Mouse (Mus musculus) stomach, embryonic 16.5 days (tissue): ENCODE data around the gene Tfr2. TPM values are rescaled to one million over a fixed set of nuclear protein-coding genes. Genes with fewer than 3 reads are reported as not detected.

Source experiments
- ATAC-seq: fragments of 200-750 bp; cut with Nextera tagmentation; 2 replicates; pipeline ENCODE4 v1.8.0; 2017; ENCODE audit warnings: moderate number of reproducible peaks, moderate TSS enrichment; ENCODE audit not compliant: insufficient read depth, low FRiP score
- H3K27ac ChIP-seq: fragments of 300-500 bp; sonication (generic); 2 replicates; pipeline ENCODE4 v1.5.1; 2014; ENCODE audit warnings: low read length
- H3K27me3 ChIP-seq: fragments of 300-500 bp; sonication (generic); 2 replicates; pipeline ENCODE4 v1.6.1; 2014; ENCODE audit warnings: low read length, control low read depth, mixed read lengths; ENCODE audit not compliant: control insufficient read depth, insufficient read depth
- H3K36me3 ChIP-seq: fragments of 300-500 bp; sonication (generic); 2 replicates; pipeline ENCODE4 v1.6.1; 2014; ENCODE audit warnings: low read length; ENCODE audit not compliant: control insufficient read depth, insufficient read depth
- H3K4me1 ChIP-seq: fragments of 300-500 bp; sonication (generic); 2 replicates; pipeline ENCODE4 v1.6.1; 2014; ENCODE audit warnings: low read length, control low read depth, mixed read lengths; ENCODE audit not compliant: control insufficient read depth, insufficient read depth
- H3K4me2 ChIP-seq: fragments of 300-500 bp; sonication (generic); 2 replicates; pipeline ENCODE4 v1.6.1; 2014; ENCODE audit warnings: low read depth, low read length, mixed read lengths
- H3K4me3 ChIP-seq: fragments of 300-500 bp; sonication (generic); replicated peaks from 2 replicates; pipeline ENCODE4 v1.5.1; 2014; ENCODE audit warnings: mild to moderate bottlenecking, low read length
- H3K9ac ChIP-seq: fragments of 300-500 bp; sonication (generic); 2 replicates; pipeline ENCODE4 v1.6.1; 2014; ENCODE audit warnings: low read length
- H3K9me3 ChIP-seq: fragments of 300-500 bp; sonication (generic); replicated peaks from 2 replicates; pipeline ENCODE4 v1.6.1; 2016; ENCODE audit warnings: low read length, control low read depth; ENCODE audit not compliant: control insufficient read depth
- WGBS: fragments of 180-500 bp; shearing (Covaris S2); extraction: QIAGEN DNeasy Blood & Tissue Kit; methylation state at CpG from one replicate; pipeline ENCODE4 v1.1.7; 2014; 5-methylcytosine and 5-hydroxymethylcytosine counted together
- polyA plus RNA-seq: library from polyadenylated mRNA; unstranded; fragments of >200 nt; fragmentation: Nextera tagmentation; extraction: Ambion mirVana; gene quantifications from 2 replicates; pipeline ENCODE4 v1.2.1, GENCODE M21; 2015

Gene Tfr2
- polyA plus RNA-seq, 1 experiment from 2014 or later: 3.4 TPM

- no peaks in the 10 kb centered on the region for H3K36me3 ChIP-seq
- H3K27ac ChIP-seq: no peak overlapping the region; the same call in 1 of the 2 replicates
- no peak overlapping the region for H3K9ac ChIP-seq
- no peak for ATAC-seq
- H3K4me3 ChIP-seq: no peak overlapping the region
- 73% methylated on average over 7 of the region's 7 CpGs for WGBS
- no peaks in the 10 kb centered on the region for H3K27me3 ChIP-seq
- peaks cover 29% of the 10 kb centered on the region for H3K4me1 ChIP-seq
- no peak overlapping the region for H3K4me2 ChIP-seq
- H3K9me3 ChIP-seq: no peaks in the 10 kb centered on the region
Measured at GRCm38 (mm10) chr5:137615347-137615746, 45.7 kb downstream of the Tfr2 start.

DNA sequence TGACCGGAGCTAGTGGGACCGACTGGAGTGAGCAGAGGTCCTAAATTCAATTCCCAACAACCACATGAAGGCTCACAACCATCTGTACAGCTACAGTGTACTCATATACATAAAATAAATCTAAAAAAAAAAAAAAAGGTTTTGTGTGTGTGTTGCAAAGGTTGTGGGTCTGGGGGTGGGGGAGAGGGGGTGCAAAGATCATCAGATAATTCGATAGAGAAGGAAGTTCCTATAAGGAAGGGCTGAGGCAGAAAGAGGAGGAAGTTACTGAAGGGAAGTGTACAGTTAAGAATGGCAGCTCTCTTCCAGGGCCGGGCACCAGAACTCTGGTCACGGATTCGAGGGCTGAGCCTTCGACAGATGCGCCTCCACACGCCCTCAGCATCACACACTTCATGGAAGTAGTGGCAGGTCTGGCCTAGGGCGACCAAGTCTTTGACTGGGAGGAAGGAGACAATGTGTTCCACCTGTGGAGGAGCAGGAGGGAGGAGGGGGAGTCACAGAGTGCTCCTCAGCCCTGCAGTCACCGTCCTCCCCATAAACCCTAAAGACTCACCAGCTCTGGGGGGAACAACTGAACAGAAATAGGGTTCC is 54.4 kb downstream of the Tfr2 start:
- H3K27me3 ChIP-seq: no peaks in the 10 kb centered on the region
- peaks cover 8% of the 10 kb centered on the region; the same call in 1 of the 2 replicates for H3K4me1 ChIP-seq
- no peak for ATAC-seq
- H3K27ac ChIP-seq: no peak overlapping the region
- H3K9me3 ChIP-seq: no peaks in the 10 kb centered on the region
- no peak overlapping the region for H3K4me3 ChIP-seq
- H3K4me2 ChIP-seq: no peak overlapping the region
- 74% methylated on average over 11 of the region's 11 CpGs for WGBS
- peak overlapping the region; percentile 29; the same call in 1 of the 2 replicates for H3K9ac ChIP-seq
- H3K36me3 ChIP-seq: no peaks in the 10 kb centered on the region

DNA sequence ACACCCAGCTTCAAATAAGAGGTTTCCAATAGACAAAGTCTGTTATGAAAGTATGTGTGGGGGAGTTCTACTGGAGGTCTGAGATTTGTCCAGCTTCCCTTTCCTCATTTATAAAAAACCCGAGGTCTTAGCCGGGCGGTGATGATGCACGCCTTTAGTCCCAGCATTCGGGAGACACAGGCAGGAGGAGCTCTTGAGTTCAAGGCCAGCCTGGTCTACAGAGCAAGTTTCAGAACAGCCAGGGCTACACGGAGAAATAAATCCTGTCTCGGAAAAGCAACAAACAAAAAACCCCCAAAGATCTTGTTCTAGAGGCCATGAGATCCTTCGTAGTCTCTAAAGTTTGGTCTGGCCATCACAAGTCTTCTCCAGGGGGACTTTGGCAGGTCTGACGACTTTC is 58.4 kb downstream of the Tfr2 start:
- Histone ChIP-seq H3K4me3 (peak overlapping the region; percentile 66), H3K4me2 (peak overlapping the region; percentile 60), H3K36me3 (no peaks in the 10 kb centered on the region), H3K9me3 (no peaks in the 10 kb centered on the region), H3K27me3 (no peaks in the 10 kb centered on the region), H3K9ac (peak overlapping the region; percentile 76), H3K27ac (peak overlapping the region; percentile 94), H3K4me1 (peaks cover 41% of the 10 kb centered on the region)
- no peak for ATAC-seq
- 3% methylated on average over 9 of the region's 9 CpGs for WGBS

DNA sequence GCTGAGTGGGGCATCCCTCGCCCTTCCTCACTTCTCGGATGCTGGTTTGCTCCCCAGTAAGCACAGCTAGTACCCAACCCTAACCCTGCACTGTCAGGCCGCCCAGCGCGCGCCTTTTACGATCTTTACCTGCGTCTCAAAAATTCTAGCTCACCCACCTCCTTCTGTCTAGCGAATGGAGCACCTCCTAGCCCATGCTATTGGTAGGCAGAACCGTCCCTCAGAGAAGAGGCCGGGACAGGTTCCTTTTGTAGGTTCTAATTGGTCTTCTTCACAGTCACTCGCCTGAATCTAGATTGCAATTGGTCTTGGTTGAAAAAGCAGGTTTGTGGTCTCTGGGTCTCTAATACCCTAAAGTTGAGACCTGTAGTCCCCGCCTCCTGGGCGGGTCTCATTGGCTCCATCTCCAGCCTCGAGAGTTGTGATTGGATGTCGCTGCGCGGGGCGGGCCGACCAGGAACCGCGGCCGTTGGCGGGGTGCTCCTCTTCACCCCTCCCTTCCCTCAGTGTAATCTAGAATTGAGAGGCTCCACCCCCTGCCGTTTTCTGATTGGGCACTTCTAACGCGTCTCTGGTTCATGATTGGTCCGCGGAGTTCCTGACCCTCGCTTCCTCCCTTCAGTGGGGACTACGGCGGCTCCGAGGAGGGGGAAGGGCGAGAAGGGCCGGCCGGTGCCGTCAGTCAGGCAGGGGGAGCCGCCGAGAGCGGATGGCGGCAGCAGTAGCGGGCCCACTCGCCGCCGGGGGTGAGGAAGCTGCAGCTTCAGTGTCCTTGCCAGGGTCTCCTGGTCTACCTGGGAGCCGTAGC is 59.1 kb downstream of the Tfr2 start, which contains the start of the genes Fbxo24, Lrch4 and Gm20605:
Gene Fbxo24 (minus strand): TSS at position 505 of the 808 bp plus-strand sequence.
Gene Lrch4 (plus strand): TSS at position 624 of the 808 bp plus-strand sequence.
Gene Gm20605 (plus strand): TSS at position 678 of the 808 bp plus-strand sequence.
- peak within 1 kb of the TSS; percentile 94 for H3K27ac ChIP-seq
- no peaks in the 10 kb centered on the region for H3K36me3 ChIP-seq
- ATAC-seq: peak; percentile 97
- H3K4me1 ChIP-seq: peaks cover 45% of the 10 kb centered on the region
- peak within 1 kb of the TSS; percentile 66 for H3K4me3 ChIP-seq
- under 1% methylated on average over 46 of the region's 46 CpGs for WGBS
- H3K9me3 ChIP-seq: no peaks in the 10 kb centered on the region
- peak within 1 kb of the TSS; percentile 76 for H3K9ac ChIP-seq
- H3K27me3 ChIP-seq: no peaks in the 10 kb centered on the region
- peak within 1 kb of the TSS; percentile 92 for H3K4me2 ChIP-seq

- Histone ChIP-seq H3K4me1 (peaks cover 45% of the 10 kb centered on the region), H3K9ac (peak overlapping the region; percentile 76), H3K4me3 (peak overlapping the region; percentile 66), H3K36me3 (no peaks in the 10 kb centered on the region), H3K27ac (peak overlapping the region; percentile 92), H3K27me3 (no peaks in the 10 kb centered on the region), H3K9me3 (no peaks in the 10 kb centered on the region), H3K4me2 (peak overlapping the region; percentile 92)
- WGBS: 0% methylated on average over 23 of the region's 23 CpGs
- ATAC-seq: peak; percentile 3; the same call in 1 of the 2 replicates
Measured at GRCm38 (mm10) chr5:137629306-137629721, 59.7 kb downstream of the Tfr2 start.

- Histone ChIP-seq H3K9ac (peak overlapping the region; percentile 76), H3K36me3 (no peaks in the 10 kb centered on the region), H3K9me3 (no peaks in the 10 kb centered on the region), H3K4me2 (peak overlapping the region; percentile 92), H3K27ac (peak overlapping the region; percentile 92), H3K4me3 (peak overlapping the region; percentile 66), H3K4me1 (peaks cover 42% of the 10 kb centered on the region), H3K27me3 (no peaks in the 10 kb centered on the region)
- 13% methylated on average over 6 of the region's 6 CpGs for WGBS
- peak; percentile 6; the same call in 1 of the 2 replicates for ATAC-seq
Measured at GRCm38 (mm10) chr5:137629906-137630545, 60.4 kb downstream of the Tfr2 start.

DNA sequence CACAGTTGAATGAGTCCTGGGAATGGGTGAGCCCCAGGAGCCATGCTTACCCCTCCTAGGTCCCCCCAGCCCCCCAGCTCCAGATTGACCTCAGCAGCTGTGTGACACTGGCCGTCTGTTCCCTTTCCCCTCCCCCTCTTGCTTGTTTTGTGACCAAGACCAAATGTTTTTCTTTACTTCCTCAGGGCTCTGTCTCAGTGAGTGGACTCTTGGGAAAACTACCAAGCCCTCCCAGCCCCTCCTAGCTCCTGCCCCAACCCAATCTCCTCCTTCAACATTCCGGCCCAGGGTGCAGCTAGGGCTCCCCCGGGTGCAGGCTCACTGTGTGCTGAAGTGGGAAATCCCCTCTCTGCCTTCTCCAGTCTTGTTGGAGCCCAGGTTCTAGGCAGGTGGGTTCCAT is 61.0 kb downstream of the Tfr2 start:
- no peak for ATAC-seq
- peaks cover 42% of the 10 kb centered on the region for H3K4me1 ChIP-seq

GRCm38 (mm10) chr5:137631171-137631570 is 61.5 kb downstream of the Tfr2 start:
- H3K27me3 ChIP-seq: no peaks in the 10 kb centered on the region
- H3K9ac ChIP-seq: peak overlapping the region; percentile 76
- H3K36me3 ChIP-seq: no peaks in the 10 kb centered on the region
- WGBS: 36% methylated on average over 9 of the region's 9 CpGs
- no peaks in the 10 kb centered on the region for H3K9me3 ChIP-seq
- H3K4me2 ChIP-seq: peak overlapping the region; percentile 92
- H3K4me3 ChIP-seq: peak overlapping the region; percentile 66
- H3K27ac ChIP-seq: peak overlapping the region; percentile 92
- peaks cover 42% of the 10 kb centered on the region for H3K4me1 ChIP-seq
- no peak for ATAC-seq

More for the DNA sequence above, 61.0 kb downstream of the Tfr2 start:
- H3K36me3 ChIP-seq: no peaks in the 10 kb centered on the region
- H3K27ac ChIP-seq: peak overlapping the region; percentile 92
- H3K9me3 ChIP-seq: no peaks in the 10 kb centered on the region
- WGBS: 7% methylated on average over 3 of the region's 3 CpGs
- no peaks in the 10 kb centered on the region for H3K27me3 ChIP-seq
- peak overlapping the region; percentile 92 for H3K4me2 ChIP-seq
- peak overlapping the region; percentile 76 for H3K9ac ChIP-seq
- peak overlapping the region; percentile 66 for H3K4me3 ChIP-seq
